Mouse (Mus musculus) limb, embryonic 12.5 days (tissue): ENCODE measurements around the gene Lgals2. TPM values are rescaled to one million over a fixed set of nuclear protein-coding genes. Genes with fewer than 3 reads are reported as not detected.
A peak's percentile ranks its signal among the peaks of the same experiment; 100 is the strongest.

Experiments
- ATAC-seq: fragments of 200-750 bp; cut with Nextera tagmentation; 2 replicates; pipeline ENCODE4 v1.8.0; 2017; ENCODE audit warnings: low read depth, moderate TSS enrichment; ENCODE audit not compliant: insufficient number of reproducible peaks, insufficient read depth, low FRiP score, low TSS enrichment
- H3K27ac ChIP-seq: fragments of 300-500 bp; sonication (generic); 2 replicates; pipeline ENCODE4 v1.5.1; 2016; ENCODE audit warnings: mild to moderate bottlenecking, moderate library complexity
- H3K27me3 ChIP-seq: fragments of 300-500 bp; sonication (generic); 2 replicates; pipeline ENCODE4 v1.6.1; 2016; ENCODE audit warnings: mild to moderate bottlenecking, moderate library complexity
- H3K36me3 ChIP-seq: fragments of 300-500 bp; sonication (generic); 2 replicates; pipeline ENCODE4 v1.6.1; 2016; ENCODE audit warnings: mild to moderate bottlenecking, moderate library complexity
- H3K4me1 ChIP-seq: fragments of 300-500 bp; sonication (generic); replicated peaks from 2 replicates; pipeline ENCODE4 v1.6.1; 2016
- H3K4me2 ChIP-seq: fragments of 300-500 bp; sonication (generic); 2 replicates; pipeline ENCODE4 v1.6.1; 2016; ENCODE audit warnings: mild to moderate bottlenecking, moderate library complexity
- H3K4me3 ChIP-seq: fragments of 300-500 bp; sonication (generic); replicated peaks from 2 replicates; pipeline ENCODE4 v1.5.1; 2016; ENCODE audit warnings: mild to moderate bottlenecking
- H3K9ac ChIP-seq: fragments of 300-500 bp; sonication (generic); replicated peaks from 2 replicates; pipeline ENCODE4 v1.6.1; 2016; ENCODE audit warnings: mild to moderate bottlenecking, moderate library complexity
- H3K9me3 ChIP-seq: fragments of 300-500 bp; sonication (generic); 2 replicates; pipeline ENCODE4 v1.6.1; 2016; ENCODE audit warnings: mild to moderate bottlenecking, moderate library complexity
- WGBS: fragments of 180-500 bp; shearing (Covaris S2); methylation state at CpG from one replicate; pipeline ENCODE4 v1.1.7; 2016; 5-methylcytosine and 5-hydroxymethylcytosine counted together
- polyA plus RNA-seq: library from polyadenylated mRNA; unstranded; fragments of >200 nt; fragmentation: Nextera tagmentation; extraction: Ambion mirVana; gene quantifications from 2 replicates; pipeline ENCODE4 v1.2.1, GENCODE M21; 2016

The Lgals2 gene
- polyA plus RNA-seq, 1 experiment from 2014 or later = not detected

DNA sequence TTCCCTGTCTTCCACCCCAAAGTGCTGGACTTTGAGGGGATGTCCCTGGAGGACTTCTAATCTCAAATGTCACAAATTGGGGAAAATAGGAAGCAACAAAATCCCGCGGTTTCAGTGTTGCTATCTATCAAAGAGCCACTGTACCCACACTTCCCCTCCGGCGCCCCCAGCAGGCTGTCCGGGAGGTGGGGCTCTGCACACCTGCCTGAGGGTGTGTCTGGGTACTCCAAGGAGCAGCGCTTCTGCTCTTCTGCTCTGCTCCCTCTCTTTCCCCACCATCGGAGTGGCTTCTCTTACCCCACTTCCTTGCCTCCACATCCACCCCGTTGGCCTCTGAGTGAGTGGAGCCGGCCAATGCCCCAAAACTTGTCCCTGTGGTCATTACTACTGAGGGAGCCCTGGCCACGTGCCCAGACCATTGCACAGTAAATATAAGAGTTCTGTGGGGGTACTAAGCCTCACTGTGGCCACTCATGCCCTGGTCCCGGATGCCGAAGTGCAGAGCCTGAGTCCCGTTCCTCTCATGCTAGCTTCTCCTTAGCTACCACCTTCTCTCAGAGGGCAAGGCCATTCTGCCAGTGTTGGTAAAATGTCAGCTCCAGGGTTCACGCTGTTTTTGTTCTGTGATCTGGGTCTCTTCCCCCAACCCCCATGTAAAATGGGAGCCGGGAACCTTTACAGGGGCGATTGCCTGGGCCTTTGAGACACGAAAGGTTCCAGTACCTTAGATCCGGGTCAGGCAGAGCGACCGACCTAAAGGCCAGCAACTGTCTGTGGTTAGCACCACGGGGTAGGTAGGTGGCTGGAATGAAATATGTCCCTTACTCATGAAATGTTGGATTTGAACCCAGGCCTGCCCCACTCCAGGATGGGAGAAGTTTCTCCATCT is 11.5 kb downstream of the Lgals2 start:
- peaks cover 59% of the 10 kb centered on the region for H3K4me1 ChIP-seq

DNA sequence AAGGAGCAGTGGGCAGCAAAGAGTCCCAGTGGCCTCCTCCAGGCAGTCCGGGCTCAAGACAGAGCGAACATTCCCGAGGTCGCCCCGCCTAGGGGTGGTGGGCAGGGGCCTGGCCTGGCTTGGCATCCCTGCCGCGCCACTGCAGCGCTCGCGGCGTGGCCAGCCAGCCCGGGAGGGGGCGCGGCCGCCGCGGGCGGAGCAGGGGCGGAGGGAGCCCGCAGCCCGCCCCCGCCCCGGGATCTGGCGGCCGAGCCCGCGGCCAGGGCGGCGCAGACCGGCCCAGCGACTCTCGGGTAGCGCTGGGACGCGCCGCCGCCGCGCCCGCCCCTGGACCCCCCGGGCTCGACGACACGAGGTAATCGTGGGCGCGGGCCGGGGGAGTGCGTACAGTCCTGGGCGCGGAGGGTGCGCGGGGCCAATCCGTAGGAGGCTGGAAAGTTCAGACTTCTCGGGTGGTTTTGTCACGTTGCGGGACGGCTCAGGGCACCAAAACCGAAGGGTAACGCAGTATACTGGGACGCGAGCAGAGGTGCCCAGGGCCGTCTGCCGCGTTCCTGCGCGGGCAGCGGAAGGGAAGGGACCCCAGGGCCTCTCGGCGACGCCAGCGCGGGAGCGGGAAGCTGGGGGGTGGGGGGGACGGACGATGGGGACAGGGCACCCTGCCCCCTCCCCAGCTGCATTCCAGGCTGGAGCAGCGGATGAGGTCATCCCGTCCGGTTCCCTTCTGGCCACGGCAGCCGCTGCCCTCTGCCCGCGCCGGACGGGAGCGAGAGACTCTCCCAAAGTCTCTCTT is 12.8 kb downstream of the Lgals2 start, which contains the start of gene Cdc42ep1:
TSS of gene Cdc42ep1 (plus strand) at position 254 of the 793 bp plus-strand sequence.
- H3K9ac ChIP-seq = peak within 1 kb of the TSS; percentile 70
- H3K36me3 ChIP-seq = no peaks in the 10 kb centered on the region
- H3K27ac ChIP-seq = peak within 1 kb of the TSS; percentile 59; the same call in 1 of the 2 replicates
- WGBS = under 1% methylated on average over 86 of the region's 86 CpGs
- H3K4me3 ChIP-seq = peak within 1 kb of the TSS; percentile 59
- no peaks in the 10 kb centered on the region for H3K9me3 ChIP-seq
- peaks cover 61% of the 10 kb centered on the region for H3K4me1 ChIP-seq
- H3K4me2 ChIP-seq = peak within 1 kb of the TSS; percentile 88
- peak; percentile 45; the same call in 1 of the 2 replicates for ATAC-seq
- H3K27me3 ChIP-seq = peaks cover 29% of the 10 kb centered on the region

More for the DNA sequence above, 11.5 kb downstream of the Lgals2 start:
- H3K27me3 ChIP-seq = peaks cover 29% of the 10 kb centered on the region
- H3K9ac ChIP-seq = peak overlapping the region; percentile 70
- WGBS = 37% methylated on average over 21 of the region's 21 CpGs
- ATAC-seq = no peak
- H3K27ac ChIP-seq = no peak overlapping the region
- H3K9me3 ChIP-seq = no peaks in the 10 kb centered on the region
- peak overlapping the region; percentile 59 for H3K4me3 ChIP-seq
- no peaks in the 10 kb centered on the region for H3K36me3 ChIP-seq
- H3K4me2 ChIP-seq = peak overlapping the region; percentile 88

DNA sequence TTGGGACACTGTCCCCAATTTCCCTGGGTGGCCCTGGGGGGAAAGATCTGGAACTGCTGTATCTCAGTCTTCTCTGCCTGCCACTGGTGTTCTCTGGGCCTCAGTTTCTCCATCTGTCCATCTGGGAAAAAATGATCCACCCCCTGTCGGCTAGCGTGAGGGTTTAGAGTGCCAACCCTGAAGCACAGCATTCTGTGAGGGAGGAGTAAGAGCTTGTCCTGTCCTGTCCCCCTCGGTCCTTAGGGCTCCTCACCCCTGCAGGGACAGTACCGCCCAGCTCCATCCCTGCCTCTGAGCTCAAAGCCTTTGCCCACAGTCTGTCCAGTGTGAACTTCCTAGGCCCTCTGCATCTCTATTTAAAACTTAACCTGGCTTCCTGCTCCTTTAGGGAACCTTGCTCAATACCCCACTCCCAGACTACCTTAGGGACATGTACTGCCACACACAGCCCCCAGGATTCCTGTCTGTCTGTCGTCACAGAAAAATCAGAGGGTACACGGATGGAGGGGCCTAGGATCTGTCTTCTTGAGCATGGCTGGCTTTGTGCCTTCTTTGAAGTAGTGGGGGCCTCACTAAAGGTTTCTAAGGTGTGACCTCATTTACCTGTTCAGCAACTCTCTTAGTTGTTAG is 14.1 kb downstream of the Lgals2 start:
- Histone ChIP-seq H3K4me2 (no peak overlapping the region), H3K36me3 (no peaks in the 10 kb centered on the region), H3K27ac (0 out of 2 replicates have a peak overlapping the region, but pooled peaks have one; percentile 82), H3K27me3 (peaks cover 29% of the 10 kb centered on the region), H3K4me3 (no peak overlapping the region), H3K4me1 (peaks cover 63% of the 10 kb centered on the region), H3K9me3 (no peaks in the 10 kb centered on the region), H3K9ac (peak overlapping the region; percentile 18; the same call in 1 of the 2 replicates)
- 37% methylated on average over 6 of the region's 6 CpGs for WGBS
- ATAC-seq = no peak

DNA sequence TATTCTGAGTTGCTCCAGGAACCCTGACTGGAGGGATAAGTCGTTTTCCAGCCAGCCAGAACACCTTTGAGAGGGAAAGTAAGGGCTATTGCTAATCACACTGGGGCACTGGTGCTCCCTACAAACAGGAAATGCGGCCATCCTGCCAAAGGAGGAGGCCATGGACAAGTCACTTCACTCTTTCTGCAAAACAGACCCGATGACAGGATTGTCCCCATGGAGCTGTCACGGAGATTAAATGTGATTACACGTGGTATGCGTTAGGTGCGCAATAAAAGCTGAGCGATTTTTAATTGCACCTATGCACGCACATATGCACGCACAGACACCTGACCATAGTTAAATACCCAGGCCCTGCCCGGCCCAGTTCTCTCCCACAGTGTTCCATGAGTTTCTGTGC is 14.6 kb downstream of the Lgals2 start:
- no peaks in the 10 kb centered on the region for H3K9me3 ChIP-seq
- H3K4me1 ChIP-seq = peaks cover 63% of the 10 kb centered on the region
- WGBS = 19% methylated on average over 11 of the region's 11 CpGs
- H3K4me3 ChIP-seq = no peak overlapping the region
- H3K36me3 ChIP-seq = no peaks in the 10 kb centered on the region
- H3K4me2 ChIP-seq = no peak overlapping the region
- peak overlapping the region; percentile 18; the same call in 1 of the 2 replicates for H3K9ac ChIP-seq
- peaks cover 29% of the 10 kb centered on the region for H3K27me3 ChIP-seq
- H3K27ac ChIP-seq = peak overlapping the region; percentile 82
- no peak for ATAC-seq

DNA sequence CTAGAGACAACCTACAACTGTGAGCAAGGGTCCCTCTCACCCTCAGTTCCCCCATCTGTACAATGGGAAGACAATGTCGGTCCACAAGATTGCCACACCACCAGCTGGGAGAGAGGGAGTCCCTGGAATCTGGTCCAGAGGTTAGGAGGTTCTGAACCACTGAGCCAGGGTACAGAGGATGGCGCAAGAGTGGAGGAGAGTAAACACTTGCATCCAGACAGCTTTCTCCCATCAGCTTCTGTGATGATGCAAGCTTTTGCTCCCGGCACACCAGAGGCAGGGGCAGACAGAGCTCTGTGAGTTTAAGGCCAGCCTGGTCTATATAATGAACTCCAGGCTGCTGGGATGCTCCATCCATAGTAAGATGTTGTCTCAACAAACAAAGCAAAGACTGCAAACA is 15.1 kb downstream of the Lgals2 start:
- WGBS = 41% methylated on average over 3 of the region's 3 CpGs
- Histone ChIP-seq H3K4me1 (peaks cover 67% of the 10 kb centered on the region), H3K9ac (no peak overlapping the region), H3K4me3 (no peak overlapping the region), H3K4me2 (no peak overlapping the region), H3K36me3 (no peaks in the 10 kb centered on the region), H3K27ac (peak overlapping the region; percentile 82), H3K9me3 (no peaks in the 10 kb centered on the region), H3K27me3 (peaks cover 29% of the 10 kb centered on the region)
- ATAC-seq = no peak

DNA sequence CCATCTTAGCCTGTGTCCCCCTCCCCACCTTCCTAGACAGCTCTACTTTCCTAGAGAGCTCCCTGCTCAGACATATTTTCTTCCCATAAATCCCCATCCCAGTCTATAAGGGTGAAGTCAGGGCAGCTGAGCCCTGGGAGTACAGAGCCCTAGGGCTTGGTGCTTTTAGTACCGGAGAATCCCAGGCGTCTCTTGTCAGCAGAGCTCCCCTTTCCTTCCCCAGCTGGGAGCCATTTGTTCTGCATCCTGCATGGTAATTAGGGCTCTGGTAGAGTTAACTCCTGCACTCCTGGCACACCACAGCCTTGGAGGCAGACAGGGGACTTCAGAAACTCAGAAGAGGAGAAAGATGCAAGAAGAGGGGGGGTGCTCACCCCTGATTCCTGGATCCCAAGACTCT is 15.6 kb downstream of the Lgals2 start:
- Histone ChIP-seq H3K36me3 (no peaks in the 10 kb centered on the region), H3K4me2 (no peak overlapping the region), H3K4me3 (no peak overlapping the region), H3K4me1 (peaks cover 71% of the 10 kb centered on the region), H3K9ac (0 out of 2 replicates have a peak overlapping the region, but pooled peaks have one; percentile 23), H3K27me3 (peaks cover 28% of the 10 kb centered on the region), H3K27ac (peak overlapping the region; percentile 82), H3K9me3 (no peaks in the 10 kb centered on the region)
- WGBS = 3% methylated on average over 2 of the region's 2 CpGs
- peak; percentile 13; the same call in 1 of the 2 replicates for ATAC-seq

DNA sequence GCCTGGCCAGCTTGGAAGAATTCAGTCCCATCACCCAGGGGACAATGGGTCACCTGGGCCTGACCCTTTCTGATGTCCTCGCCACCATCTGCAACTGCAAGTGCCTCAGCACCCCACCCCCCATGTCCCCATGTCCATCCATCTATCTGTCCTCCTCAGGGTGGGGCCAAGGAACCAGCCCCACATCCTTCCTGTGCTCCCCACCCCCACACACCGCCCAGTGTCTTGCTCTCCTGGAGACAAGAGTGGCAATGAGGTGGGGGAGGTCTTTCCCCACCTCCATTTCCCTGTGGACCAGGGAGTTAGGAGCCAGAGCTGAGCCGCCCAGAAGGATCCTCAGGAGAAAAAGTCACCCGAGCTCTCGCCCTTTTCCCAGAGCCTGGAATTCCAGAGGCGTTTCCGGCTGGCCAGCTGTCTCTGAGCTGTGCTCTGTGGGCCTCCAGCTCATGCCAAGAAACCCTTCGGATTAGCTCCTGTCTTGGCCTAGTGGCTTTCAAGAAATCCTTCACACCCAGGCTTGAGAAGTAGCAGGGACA is 19.2 kb downstream of the Lgals2 start:
- 0 out of 2 replicates have a peak, but pooled peaks cover 2% of the 10 kb centered on the region for H3K27me3 ChIP-seq
- no peaks in the 10 kb centered on the region for H3K9me3 ChIP-seq
- H3K4me2 ChIP-seq = no peak overlapping the region
- H3K4me1 ChIP-seq = peaks cover 73% of the 10 kb centered on the region
- H3K4me3 ChIP-seq = no peak overlapping the region
- no peak for ATAC-seq
- H3K9ac ChIP-seq = no peak overlapping the region
- 30% methylated on average over 8 of the region's 8 CpGs for WGBS
- H3K27ac ChIP-seq = peak overlapping the region; percentile 83
- H3K36me3 ChIP-seq = no peaks in the 10 kb centered on the region

DNA sequence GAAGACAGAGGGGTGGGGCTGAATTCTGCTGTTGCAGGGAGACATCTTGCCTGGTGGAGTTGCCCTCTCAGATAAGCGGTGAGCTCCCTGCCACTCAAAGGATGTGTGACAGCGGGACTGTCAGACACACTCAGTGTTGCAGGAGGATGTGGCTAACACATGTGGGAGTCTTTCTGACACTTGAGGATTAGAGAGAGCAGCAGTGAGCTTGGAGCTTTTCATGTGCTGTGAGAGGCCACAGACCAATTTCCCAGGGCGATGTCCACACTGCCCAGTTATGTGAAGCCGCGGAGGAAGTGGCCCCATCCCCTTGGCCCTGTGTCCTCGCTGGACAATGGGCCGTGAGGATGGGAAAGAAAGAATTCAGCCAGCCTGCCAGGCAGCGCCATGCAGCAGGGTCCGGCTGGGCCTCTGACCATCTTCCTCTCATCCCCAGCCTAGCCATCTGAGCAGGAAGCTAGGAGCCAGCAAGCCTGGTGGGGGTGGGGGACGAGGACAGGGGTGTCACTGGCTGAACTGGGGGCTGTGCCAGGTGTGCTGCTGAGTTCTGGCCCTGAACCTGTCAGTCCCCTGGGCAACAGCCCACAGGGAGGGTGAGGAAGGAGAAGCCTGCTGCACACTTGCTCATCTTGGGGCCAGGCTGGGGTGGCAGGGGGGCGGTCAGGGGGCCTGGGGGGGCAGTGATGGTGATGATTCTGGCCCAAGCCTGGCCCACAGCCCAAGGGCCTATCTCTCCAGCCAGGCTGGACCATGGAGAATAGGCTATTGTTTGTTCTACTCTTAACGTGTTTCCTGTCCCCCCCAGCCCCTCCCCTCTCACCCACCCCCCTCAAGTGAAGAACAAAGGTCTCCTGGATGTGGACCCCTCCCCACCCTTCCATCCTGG is 19.9 kb downstream of the Lgals2 start:
- Histone ChIP-seq H3K27me3 (0 out of 2 replicates have a peak, but pooled peaks cover 2% of the 10 kb centered on the region), H3K4me3 (no peak overlapping the region), H3K9ac (no peak overlapping the region), H3K4me2 (no peak overlapping the region), H3K36me3 (no peaks in the 10 kb centered on the region), H3K27ac (peak overlapping the region; percentile 83), H3K4me1 (peaks cover 71% of the 10 kb centered on the region), H3K9me3 (no peaks in the 10 kb centered on the region)
- no peak for ATAC-seq
- WGBS = 14% methylated on average over 11 of the region's 12 CpGs

DNA sequence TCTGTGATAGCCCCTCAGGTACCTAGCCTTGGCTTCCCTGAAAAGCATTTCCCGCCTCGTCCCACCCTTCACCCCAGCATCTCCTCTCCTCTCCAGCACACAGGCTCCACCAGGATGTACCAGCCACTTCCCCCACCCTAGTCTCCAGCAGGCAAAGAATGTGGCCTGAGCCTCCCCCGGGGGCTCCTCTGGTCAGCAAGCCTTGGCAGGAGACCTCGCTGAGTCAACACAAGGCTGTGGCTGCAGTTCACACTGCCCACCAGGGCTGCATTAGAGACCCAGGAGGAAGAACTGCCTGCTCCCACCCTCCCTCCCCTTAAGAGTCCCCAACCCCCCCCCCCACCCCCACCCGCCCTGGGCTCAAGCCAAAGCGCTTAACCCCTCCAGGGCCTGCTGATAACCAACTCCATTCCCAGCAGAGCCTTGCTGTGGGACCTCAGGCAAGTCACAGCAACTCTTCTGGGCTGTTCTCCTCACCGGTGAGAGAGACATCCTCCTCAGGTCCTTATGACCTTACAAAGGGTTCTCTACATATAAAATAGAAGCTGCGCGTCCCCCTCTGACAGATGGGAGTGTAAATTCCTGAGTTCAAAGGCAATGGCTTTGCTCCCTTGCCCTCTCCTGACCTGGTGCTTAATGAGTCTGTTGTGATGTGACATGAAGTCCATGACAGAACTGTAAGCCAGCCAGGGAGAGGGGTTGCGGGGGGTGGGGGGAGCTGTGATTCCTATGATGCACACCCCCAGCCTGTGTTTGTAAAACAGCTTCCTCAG is 20.9 kb downstream of the Lgals2 start:
- ATAC-seq = no peak
- Histone ChIP-seq H3K4me2 (no peak overlapping the region), H3K27me3 (0 out of 2 replicates have a peak, but pooled peaks cover 2% of the 10 kb centered on the region), H3K9ac (0 out of 2 replicates have a peak overlapping the region, but pooled peaks have one; percentile 18), H3K27ac (peak overlapping the region; percentile 83; the same call in 1 of the 2 replicates), H3K4me1 (peaks cover 61% of the 10 kb centered on the region), H3K4me3 (no peak overlapping the region), H3K36me3 (no peaks in the 10 kb centered on the region), H3K9me3 (no peaks in the 10 kb centered on the region)
- WGBS = 21% methylated on average over 10 of the region's 10 CpGs
